Mouse (Mus musculus) E14TG2a.4 (cell line): ENCODE results near the gene Tmem44.

ENCODE experiments used
- CTCF ChIP-seq: conservative IDR thresholded peaks from 2 replicates; pipeline ENCODE4 v1.5.1; 2014; ENCODE audit warnings: low read length
- POU5F1 ChIP-seq: IDR thresholded peaks from 2 replicates; pipeline ENCODE4 v1.6.1; 2014; ENCODE audit warnings: low read length, borderline replicate concordance

DNA sequence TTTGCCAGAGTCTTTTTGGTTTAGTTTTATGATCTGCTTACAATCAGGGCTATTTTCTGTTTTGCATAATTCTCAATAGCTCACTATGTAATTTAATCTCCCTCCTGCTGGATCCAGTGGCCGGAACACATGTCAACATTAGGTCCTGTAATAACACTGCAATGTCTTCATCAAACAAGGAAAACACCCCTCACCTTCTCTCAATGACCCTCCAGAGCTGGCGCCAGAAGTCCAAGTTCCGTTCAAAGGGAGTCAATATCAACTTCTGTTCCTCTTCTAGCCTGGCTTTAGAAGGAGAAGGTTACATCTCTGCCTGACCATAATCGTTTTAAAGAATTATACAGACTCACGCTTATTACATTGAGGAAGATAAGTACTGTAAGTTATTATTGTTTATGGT, 30.1 kb upstream of the Tmem44 start:
- TF ChIP-seq CTCF, result no peak
- no peak for TF ChIP-seq POU5F1
